Mouse (Mus musculus) limb, embryonic 14.5 days (tissue): ENCODE measurements around the gene Gmpr. TPM values are rescaled to one million over a fixed set of nuclear protein-coding genes. Genes with fewer than 3 reads are reported as not detected.

Experiments
- ATAC-seq: fragments of 200-750 bp; cut with Nextera tagmentation; 2 replicates; pipeline ENCODE4 v1.8.0; 2017; ENCODE audit warnings: low read depth, moderate number of reproducible peaks, moderate TSS enrichment; ENCODE audit not compliant: low FRiP score
- DNase-seq: peaks from one replicate; pipeline ENCODE4 v3.0.0-alpha.2; 2015; ENCODE audit warnings: low spot score
- H3K27ac ChIP-seq: fragments of 300-500 bp; sonication (generic); replicated peaks from 2 replicates; pipeline ENCODE4 v1.5.1; 2014; ENCODE audit warnings: low read depth, mild to moderate bottlenecking, low read length, moderate library complexity, mixed read lengths
- H3K27me3 ChIP-seq: fragments of 300-500 bp; sonication (generic); 2 replicates; pipeline ENCODE4 v1.6.1; 2014; ENCODE audit warnings: low read length, mixed read lengths; ENCODE audit not compliant: control insufficient read depth, insufficient read depth
- H3K36me3 ChIP-seq: fragments of 300-500 bp; sonication (generic); 2 replicates; pipeline ENCODE4 v1.6.1; 2014; ENCODE audit warnings: mild to moderate bottlenecking, low read length, moderate library complexity, mixed read lengths; ENCODE audit not compliant: control insufficient read depth, insufficient read depth
- H3K4me1 ChIP-seq: fragments of 300-500 bp; sonication (generic); 2 replicates; pipeline ENCODE4 v1.6.1; 2014; ENCODE audit warnings: antibody characterized with exemption, low read length, mixed read lengths; ENCODE audit not compliant: control insufficient read depth, insufficient read depth
- H3K4me2 ChIP-seq: fragments of 300-500 bp; sonication (generic); replicated peaks from 2 replicates; pipeline ENCODE4 v1.6.1; 2014; ENCODE audit warnings: low read depth, mild to moderate bottlenecking, low read length, moderate library complexity; ENCODE audit not compliant: severe bottlenecking
- H3K4me3 ChIP-seq: fragments of 300-500 bp; sonication (generic); replicated peaks from 2 replicates; pipeline ENCODE4 v1.5.1; 2014; ENCODE audit warnings: low read length
- H3K9ac ChIP-seq: fragments of 300-500 bp; sonication (generic); 2 replicates; pipeline ENCODE4 v1.6.1; 2014; ENCODE audit warnings: mild to moderate bottlenecking, low read depth, low read length, moderate library complexity; ENCODE audit not compliant: severe bottlenecking
- H3K9me3 ChIP-seq: fragments of 300-500 bp; sonication (generic); 2 replicates; pipeline ENCODE4 v1.6.1; 2016; ENCODE audit warnings: low read length; ENCODE audit not compliant: control insufficient read depth
- POLR2A ChIP-seq: fragments of 200-500 bp; IDR thresholded peaks from 2 replicates; pipeline ENCODE4 v1.8.0; 2012; ENCODE audit warnings: inconsistent platforms, mild to moderate bottlenecking, moderate library complexity, borderline replicate concordance; ENCODE audit not compliant: insufficient read depth, insufficient read length; ENCODE audit errors: extremely low read depth
- WGBS: fragments of 180-500 bp; shearing (Covaris S2); extraction: QIAGEN DNeasy Blood & Tissue Kit; methylation state at CpG from one replicate; pipeline ENCODE4 v1.1.7; 2014; 5-methylcytosine and 5-hydroxymethylcytosine counted together
- polyA plus RNA-seq, 2 experiments: library from polyadenylated mRNA; depleted of rRNA in 1 of 2; stranded (reverse) in 1 of 2; unstranded in 1 of 2; fragments of >200 nt; fragmentation: Nextera tagmentation in 1 of 2; extraction: Ambion mirVana in 1 of 2; gene quantifications; 2 replicates each; pipeline versions ENCODE4 v1.2.1 to v1.2.3; 2012 to 2014

Gene Gmpr
- polyA plus RNA-seq (2012; rRNA removed), result 21.3 and 22.1 TPM in 2 replicates
- 27.7 and 36.8 TPM in 2 replicates for polyA plus RNA-seq (2014; fragmentation: Nextera tagmentation; extraction: Ambion mirVana)

- Histone ChIP-seq H3K27me3 (no peaks in the 10 kb centered on the region), H3K4me3 (peak within 1 kb of the TSS; percentile 52), H3K4me2 (peak within 1 kb of the TSS; percentile 95), H3K9me3 (no peaks in the 10 kb centered on the region), H3K36me3 (no peaks in the 10 kb centered on the region), H3K27ac (no peak within 1 kb of the TSS), H3K4me1 (peaks cover 12% of the 10 kb centered on the region; the same call in 1 of the 2 replicates), H3K9ac (peak within 1 kb of the TSS; percentile 58)
- DNase-seq (peak; percentile 79), ATAC-seq (peak; percentile 83)
- WGBS, result 1% methylated on average over 62 of the region's 63 CpGs
- TF ChIP-seq POLR2A, result 0 out of 2 replicates have a peak, but pooled peaks have one; percentile 17
These were observed at the start of gene Gmpr for GRCm38 (mm10) chr13:45507274-45508229. Gmpr (plus strand) TSS chr13:45507444.

- Histone ChIP-seq H3K27ac (no peak overlapping the region), H3K9me3 (no peaks in the 10 kb centered on the region), H3K9ac (no peak overlapping the region), H3K4me3 (no peak overlapping the region), H3K36me3 (no peaks in the 10 kb centered on the region), H3K4me1 (peaks cover 14% of the 10 kb centered on the region), H3K4me2 (no peak overlapping the region), H3K27me3 (no peaks in the 10 kb centered on the region)
- WGBS, result 50% methylated on average over 7 of the region's 7 CpGs
- TF ChIP-seq POLR2A, result no peak
- ATAC-seq (no peak), DNase-seq (no peak)
These were observed 49.8 kb upstream of the Gmpr start for GRCm38 (mm10) chr13:45457459-45457858.

- TF ChIP-seq POLR2A, result no peak
- no peak for ATAC-seq
- WGBS, result 79% methylated on average over 3 of the region's 3 CpGs
- H3K9ac ChIP-seq, result no peak overlapping the region
- no peak overlapping the region for H3K4me2 ChIP-seq
- H3K4me1 ChIP-seq, result peaks cover 5% of the 10 kb centered on the region
- no peak overlapping the region for H3K27ac ChIP-seq
- H3K4me3 ChIP-seq, result no peak overlapping the region
- no peaks in the 10 kb centered on the region for H3K36me3 ChIP-seq
- H3K9me3 ChIP-seq, result no peaks in the 10 kb centered on the region
- H3K27me3 ChIP-seq, result no peaks in the 10 kb centered on the region
- no peak for DNase-seq
These were observed 47.1 kb upstream of the Gmpr start for GRCm38 (mm10) chr13:45460177-45460576.

- no peak for DNase-seq
- Histone ChIP-seq H3K4me1 (peaks cover 12% of the 10 kb centered on the region), H3K9ac (no peak overlapping the region), H3K27me3 (no peaks in the 10 kb centered on the region), H3K9me3 (no peaks in the 10 kb centered on the region), H3K36me3 (no peaks in the 10 kb centered on the region), H3K27ac (no peak overlapping the region), H3K4me2 (no peak overlapping the region), H3K4me3 (no peak overlapping the region)
- ATAC-seq, result no peak
- 81% methylated on average over 14 of the region's 14 CpGs for WGBS
- TF ChIP-seq POLR2A, result no peak
These were observed 45.8 kb upstream of the Gmpr start for GRCm38 (mm10) chr13:45461370-45461958.

- TF ChIP-seq POLR2A, result no peak
- Histone ChIP-seq H3K27ac (no peak overlapping the region), H3K4me3 (no peak overlapping the region), H3K9me3 (no peaks in the 10 kb centered on the region), H3K4me2 (no peak overlapping the region), H3K27me3 (no peaks in the 10 kb centered on the region), H3K9ac (no peak overlapping the region), H3K36me3 (no peaks in the 10 kb centered on the region), H3K4me1 (peaks cover 34% of the 10 kb centered on the region)
- ATAC-seq, result no peak
- WGBS, result 74% methylated on average over 10 of the region's 10 CpGs
- no peak for DNase-seq
These were observed 41.6 kb upstream of the Gmpr start for GRCm38 (mm10) chr13:45465616-45466015.
